Mouse (Mus musculus) frontal cortex, postnatal 25 days (tissue): Measurements from ENCODE around the gene Txnip.

ENCODE experiments used
- DNase-seq, 2 experiments: peaks; one replicate each; pipeline ENCODE4 v3.0.0; 2022; ENCODE audit warnings: low spot score in 2 of 2

Txnip gene

GRCm38 (mm10) chr3:96551890-96552289 lies 5.9 kb upstream of the Txnip start:
- no peak for DNase-seq

- no peak for DNase-seq
These were observed 4.2 kb upstream of the Txnip start for GRCm38 (mm10) chr3:96553601-96554000.

- DNase-seq: no peak
These were observed 3.5 kb upstream of the Txnip start for GRCm38 (mm10) chr3:96554251-96554650.

- DNase-seq: no peak
These were observed 2.6 kb upstream of the Txnip start for GRCm38 (mm10) chr3:96555041-96555596.

- DNase-seq: no peak
These were observed 1.6 kb upstream of the Txnip start for GRCm38 (mm10) chr3:96555999-96556614.

- no peak for DNase-seq
These were observed 814 bp upstream of the Txnip start for GRCm38 (mm10) chr3:96556651-96557635.

- DNase-seq: no peak
These were observed 402 bp downstream of the Txnip start for GRCm38 (mm10) chr3:96558159-96558558.

GRCm38 (mm10) chr3:96558668-96559196 lies 975 bp downstream of the Txnip start:
- DNase-seq: no peak

- no peak for DNase-seq
These were observed 1.7 kb downstream of the Txnip start for GRCm38 (mm10) chr3:96559398-96559910.

GRCm38 (mm10) chr3:96559911-96560850 lies 2.4 kb downstream of the Txnip start:
- no peak for DNase-seq

- DNase-seq: no peak
These were observed 3.3 kb downstream of the Txnip start for GRCm38 (mm10) chr3:96560881-96561668.

- DNase-seq: no peak
These were observed 4.4 kb downstream of the Txnip start for GRCm38 (mm10) chr3:96561946-96562681.

GRCm38 (mm10) chr3:96563267-96563666 lies 5.5 kb downstream of the Txnip start:
- no peak for DNase-seq

GRCm38 (mm10) chr3:96563911-96564632 lies 6.3 kb downstream of the Txnip start:
- DNase-seq: no peak

GRCm38 (mm10) chr3:96564633-96565032 lies 6.9 kb downstream of the Txnip start:
- DNase-seq: no peak

- no peak for DNase-seq
These were observed 7.3 kb downstream of the Txnip start for GRCm38 (mm10) chr3:96565105-96565504.

- no peak for DNase-seq
These were observed 9.1 kb downstream of the Txnip start for GRCm38 (mm10) chr3:96566661-96567450.

- DNase-seq: no peak
These were observed 10.8 kb downstream of the Txnip start for GRCm38 (mm10) chr3:96568605-96569004.
